Mouse (Mus musculus) cerebellum, adult 11-12 months (tissue): ENCODE results near the gene Igf1r.
A peak's percentile ranks its signal among the peaks of the same experiment; 100 is the strongest.

Source experiments
- DNase-seq: peaks from one replicate; pipeline ENCODE4 v3.0.0; 2022

The Igf1r gene

DNA sequence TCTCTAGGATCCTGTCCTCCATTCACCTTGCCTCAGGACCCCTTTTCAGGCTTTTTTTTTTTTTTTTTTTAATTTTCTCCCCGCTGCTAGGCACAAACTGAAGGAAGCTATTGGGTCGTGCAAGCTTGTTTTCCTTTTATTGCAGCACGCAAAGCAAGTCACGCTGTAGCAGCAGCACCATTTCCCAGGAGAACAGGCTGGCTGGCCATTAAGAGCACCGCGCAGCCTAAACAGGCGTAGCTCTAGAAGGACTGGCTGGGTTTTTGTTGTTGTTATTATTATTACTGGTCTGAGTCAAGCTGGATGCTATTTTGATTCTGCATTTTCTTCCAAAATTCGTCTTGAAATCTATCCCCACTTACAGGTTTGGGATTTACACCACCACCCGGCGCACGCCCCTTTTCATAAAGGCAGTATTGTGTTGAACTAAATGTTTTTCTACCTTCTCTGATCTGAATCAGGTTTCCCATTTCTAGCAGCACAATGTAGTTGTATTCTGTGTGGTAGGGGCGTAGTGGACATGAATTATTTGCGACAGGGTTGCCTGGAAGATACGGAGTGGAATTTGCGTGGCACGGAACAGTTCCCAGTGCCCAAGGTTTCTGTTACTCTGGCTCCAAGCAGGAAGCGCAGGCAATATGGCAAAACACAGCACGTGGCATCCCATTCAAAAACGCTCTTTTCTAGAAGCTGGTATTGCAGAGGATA, 177.1 kb downstream of the Igf1r start:
- peak; percentile 93 for DNase-seq

DNA sequence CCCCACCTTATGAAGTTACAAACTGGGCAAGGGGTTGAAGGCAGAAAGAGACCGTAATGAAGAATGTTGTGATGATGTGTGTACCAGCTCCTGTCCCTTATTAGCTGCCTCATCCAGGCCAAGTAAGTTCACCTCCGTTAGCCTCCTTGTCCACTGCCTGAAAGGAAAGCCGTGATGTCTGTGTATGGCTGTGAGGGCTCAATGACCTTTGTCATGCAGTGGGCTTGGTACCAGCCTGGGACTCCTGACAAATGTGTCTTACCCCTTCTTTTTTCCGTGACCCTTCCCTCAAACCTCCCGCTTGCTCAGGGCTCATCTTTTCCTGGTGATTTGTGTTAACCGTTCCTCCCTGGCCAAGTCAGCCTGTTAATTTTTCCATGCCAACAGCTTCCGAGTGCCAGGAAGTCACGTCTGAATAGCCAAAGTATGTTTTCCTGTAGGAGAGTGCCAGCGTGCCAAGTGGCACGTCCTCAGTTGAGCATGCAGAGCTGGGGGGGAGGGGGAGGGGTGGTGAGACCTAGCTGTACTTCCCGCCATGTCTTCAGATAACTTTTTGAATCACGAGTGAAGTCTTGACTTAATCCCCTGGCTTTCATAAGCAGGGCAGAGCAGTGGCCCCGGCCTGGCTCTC, 178.4 kb downstream of the Igf1r start:
- DNase-seq: peak; percentile 52

DNA sequence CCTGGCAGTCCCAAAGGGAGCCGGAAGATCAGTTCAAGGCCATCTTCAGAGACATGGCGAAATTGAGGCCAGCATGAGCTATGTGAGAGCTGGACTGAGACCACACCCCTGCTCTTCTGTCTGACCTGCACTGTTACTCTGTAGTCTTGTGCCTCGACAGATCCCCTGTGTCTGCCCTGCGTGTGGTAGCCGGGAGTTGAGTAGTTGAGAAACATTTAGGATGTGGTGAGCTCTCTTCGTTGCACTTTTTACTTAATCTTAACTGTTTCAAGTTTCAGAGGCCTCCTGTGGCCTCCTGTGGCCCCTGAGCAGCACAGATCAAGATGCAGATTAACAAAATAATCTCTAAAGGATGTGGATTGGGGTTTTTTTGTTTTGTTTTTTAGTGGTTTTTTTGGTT, 181.1 kb downstream of the Igf1r start:
- DNase-seq: no peak

DNA sequence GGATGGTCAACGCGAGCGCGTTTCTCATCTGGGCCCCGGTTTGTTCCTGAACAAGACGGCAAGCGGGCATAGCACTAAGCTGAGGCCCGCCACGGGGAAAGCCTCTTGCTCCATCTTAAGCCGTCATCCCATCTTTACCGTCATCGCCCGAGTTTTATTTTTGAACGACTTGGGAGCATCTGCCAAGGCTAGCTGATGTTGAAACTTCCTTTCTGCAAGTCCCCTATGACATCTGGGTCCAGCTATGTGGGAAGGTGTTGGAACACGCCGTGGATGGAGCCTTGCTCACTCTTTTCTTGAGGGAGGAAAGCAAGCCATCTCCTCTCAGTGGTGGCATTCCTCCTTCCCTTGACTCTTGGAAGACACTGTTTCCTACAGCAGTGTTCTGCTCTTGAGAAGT, 182.3 kb downstream of the Igf1r start:
- DNase-seq: no peak

DNA sequence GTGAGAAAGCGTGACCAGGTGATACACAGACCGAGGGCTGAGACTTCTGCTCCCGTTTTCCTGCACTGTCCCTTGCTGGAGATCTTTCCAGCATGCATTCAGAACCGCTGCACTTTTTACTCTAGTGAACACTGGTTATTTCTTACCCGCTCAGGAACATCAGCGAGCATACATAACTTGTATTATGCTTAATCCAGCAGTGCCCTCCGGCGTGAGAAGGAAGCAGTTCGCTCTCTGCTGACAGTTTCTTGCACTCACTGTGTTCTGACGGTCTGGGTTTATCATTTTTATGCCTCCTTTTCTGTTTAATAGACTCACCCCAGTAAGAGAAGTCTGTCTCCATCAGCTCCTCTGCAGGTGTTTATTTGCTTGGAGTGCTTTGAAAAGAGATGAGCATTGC, 183.4 kb downstream of the Igf1r start:
- DNase-seq: no peak

DNA sequence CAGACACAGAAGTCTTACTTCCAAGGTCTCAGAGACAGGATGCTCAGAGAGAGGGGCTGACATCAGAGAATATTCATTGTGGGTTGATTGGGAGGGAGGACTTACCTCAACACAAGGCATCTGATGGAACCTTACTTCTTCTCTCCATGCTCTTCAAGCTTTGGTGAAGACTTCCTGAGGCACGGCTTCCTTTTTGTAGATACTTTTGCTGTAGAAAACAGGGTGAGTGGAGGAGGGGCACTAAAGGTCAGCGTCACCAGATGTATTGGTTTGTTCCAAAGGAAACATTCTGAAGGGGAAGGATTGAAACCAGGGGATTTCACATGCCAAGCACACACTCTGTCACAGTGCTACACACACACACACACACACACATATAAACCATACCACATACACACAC, 186.8 kb downstream of the Igf1r start:
- DNase-seq: no peak

DNA sequence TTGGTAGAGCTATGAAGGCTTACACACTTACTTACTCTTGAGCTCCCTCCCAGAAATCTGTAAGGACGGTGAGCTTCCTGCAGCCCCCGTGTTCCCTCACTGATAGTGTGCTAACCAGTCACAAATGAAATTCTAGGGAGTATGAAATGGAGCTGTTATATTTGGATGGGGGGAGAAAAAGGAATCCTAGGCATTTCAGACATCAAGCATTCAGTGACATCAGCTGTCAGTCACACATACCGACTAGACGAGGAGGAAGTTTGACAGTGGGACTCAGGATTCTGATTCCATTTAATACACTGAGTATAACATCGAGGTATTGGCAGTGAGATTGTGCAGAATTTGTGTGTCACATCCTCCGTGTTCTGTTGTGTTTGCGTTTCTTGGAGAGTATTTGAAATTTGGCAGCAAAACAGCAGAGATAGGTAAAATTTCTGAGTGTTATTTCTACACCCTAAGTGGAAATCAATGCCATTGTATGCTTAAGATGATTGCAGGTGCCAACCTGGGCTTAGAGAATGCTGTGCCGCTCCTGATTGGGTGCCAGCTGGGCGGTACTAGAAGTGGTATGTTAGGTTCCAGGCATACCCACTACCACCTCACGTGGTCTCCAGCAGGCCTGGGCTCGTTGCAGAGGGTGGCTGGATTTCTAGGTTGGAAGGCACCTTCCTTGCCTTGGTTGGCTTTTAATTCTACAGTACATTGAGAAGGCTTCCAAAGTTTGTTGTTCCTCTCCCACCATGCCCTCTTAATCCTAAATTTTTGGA, 187.6 kb downstream of the Igf1r start:
- no peak for DNase-seq

DNA sequence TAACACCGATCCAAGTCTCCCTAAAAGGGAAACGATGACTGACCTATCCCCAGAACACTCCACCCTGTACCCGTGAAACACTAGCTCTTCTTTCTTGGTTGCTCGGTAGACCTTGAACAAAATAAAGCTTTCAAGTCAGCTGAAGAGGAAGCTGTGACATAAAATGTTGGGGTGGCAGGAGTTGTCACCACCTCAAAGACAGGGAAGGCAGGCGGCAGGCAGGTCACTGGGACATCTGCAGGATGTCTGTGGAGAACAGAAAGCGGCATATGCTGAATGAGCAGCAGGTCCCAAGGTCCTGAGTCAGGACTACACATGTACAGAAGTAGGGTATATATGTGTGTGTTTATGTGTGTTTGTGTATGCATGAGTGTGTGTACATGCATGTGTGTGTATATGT, 191.6 kb downstream of the Igf1r start:
- no peak for DNase-seq

DNA sequence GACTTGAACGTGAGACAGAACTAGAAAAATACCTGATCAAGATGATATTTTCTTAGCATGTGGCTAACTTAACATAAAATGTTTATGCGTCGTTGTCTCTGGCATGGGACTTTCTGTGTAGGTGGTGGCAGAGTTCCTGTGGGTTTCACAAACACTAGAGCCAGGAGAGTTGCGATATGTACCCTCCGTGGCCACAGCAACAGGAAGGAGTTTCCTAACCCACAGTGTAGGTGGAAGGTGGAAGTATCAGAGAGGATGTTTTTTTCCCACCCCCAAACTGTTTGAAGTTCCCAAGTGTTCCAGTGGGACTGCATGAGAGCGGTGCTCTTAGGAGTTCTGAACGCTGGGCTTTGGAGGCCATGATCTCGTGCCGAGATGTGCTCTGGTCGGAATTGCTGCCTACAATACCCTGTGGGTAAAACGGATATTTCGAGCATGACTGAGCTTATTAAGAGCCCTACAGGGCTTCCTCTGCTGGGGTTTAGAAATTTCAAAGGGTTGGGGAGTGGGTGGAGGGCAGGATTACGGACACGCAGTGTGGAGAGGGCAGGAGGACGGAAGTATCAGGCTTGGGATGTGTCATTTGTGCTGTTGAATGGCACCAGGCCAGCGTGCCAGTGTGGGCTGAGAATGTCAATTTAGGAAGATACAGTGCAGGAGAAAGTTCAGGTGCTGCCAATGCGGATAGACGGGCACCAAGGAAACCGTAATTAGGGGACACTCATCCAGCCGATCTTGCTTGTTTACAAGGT, 195.8 kb downstream of the Igf1r start:
- no peak for DNase-seq

DNA sequence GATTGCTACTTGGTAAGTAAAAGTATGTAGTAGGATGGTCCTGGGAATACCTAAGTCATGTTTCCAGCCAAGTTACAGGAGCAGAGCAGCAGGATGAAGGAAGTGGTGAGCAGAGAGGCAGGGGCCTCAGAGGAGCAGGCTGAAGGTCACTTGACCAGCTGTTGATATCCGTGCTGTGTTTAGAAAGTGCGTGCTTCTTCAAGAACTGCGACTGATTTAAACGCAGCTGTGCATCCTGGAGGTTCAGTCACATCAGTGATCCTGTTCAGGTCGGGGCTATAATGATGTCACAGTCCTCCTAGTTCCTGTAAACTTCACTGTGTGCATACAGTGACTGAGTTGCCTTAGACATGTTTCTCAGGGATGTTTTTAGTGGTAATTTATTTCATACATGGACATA, 199.3 kb downstream of the Igf1r start:
- no peak for DNase-seq

DNA sequence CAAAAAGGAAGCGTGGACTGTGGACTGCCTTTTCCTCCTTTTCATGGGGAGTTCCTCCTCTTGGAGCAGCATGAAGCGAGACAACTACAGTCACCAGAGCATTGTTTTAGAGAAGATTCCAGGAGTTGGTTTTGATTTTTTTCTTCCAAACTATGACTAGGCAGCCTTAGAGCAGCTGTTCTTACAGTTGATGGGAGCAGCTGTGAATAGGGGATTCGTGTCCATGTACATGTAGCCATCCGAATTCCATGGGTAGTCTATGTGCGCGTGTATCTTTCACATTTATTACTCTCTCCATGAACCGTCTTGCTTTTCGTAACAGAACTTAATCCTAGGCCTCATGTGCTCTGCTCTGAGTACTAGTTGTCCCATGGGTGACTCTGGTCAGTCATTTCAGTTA, 199.8 kb downstream of the Igf1r start:
- no peak for DNase-seq

DNA sequence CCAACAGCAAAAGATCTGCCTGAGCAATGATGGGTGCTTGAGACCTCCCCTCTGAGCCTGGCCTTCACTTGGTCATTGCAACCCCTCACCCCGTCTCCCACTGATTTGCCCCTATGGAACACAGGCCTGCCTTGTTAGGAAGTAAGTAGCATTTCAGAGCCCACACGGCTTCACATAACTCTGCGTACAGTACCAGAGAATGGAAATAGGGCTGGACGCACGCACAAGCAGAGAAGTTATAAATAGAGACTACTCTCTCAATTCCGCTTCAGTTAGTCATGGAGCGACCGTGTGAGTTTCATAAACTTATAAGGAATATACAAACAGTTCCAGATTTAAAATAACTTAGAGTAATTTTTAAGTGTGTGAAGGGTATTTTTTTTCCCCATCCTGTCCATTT, 200.6 kb downstream of the Igf1r start:
- DNase-seq: no peak

DNA sequence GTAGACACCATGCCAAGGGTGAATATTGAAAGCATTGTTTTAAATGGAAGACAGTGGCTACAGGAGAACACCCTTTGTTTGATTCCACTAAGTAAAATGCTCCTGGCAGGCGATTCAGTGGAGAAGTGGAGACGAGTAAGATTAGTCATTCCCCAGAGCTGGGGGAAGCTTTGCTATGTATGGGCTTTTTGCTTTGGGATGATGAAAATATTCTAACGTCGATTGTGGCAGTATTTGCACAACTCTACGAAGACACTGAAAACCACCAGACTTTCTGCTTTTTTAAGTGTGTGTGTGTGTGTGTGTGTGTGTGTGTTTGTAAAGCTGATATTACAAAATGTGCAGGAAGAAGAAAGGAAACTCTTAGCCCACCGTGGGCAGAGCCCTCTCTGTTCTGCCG, 202.0 kb downstream of the Igf1r start:
- DNase-seq: no peak

DNA sequence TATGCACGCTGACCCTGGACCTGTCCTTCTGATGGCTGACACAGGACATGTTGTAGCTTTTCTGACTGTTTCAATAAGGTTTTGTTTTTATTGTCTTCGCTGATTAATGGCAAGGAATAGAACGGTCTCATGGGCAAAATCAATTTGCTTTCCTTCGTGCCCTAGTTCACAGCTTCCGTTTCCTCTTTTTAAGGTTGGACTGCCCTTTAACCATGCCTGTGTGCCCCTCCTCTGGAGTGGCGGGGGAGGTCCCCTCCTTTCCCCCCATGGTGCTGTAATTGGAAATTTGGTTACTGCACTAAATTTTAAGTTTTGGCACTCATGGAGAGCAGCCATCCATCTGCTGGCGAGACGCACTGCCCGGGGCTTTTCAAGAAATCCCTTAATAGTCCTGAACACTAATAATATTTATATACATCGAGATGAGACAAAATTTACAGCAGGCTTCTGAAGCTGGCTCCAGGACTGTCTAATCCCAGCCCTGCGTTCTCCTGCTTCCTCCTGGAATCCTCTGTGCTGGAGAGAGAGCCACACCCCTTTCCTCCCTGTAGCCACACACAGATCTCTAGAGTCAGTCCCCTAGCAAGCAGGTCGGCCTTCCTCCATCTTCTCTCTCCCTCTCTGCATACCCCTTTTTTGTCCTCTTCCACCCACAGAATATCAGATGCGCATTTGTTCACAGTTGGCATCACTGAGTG, 207.6 kb downstream of the Igf1r start:
- DNase-seq: no peak

DNA sequence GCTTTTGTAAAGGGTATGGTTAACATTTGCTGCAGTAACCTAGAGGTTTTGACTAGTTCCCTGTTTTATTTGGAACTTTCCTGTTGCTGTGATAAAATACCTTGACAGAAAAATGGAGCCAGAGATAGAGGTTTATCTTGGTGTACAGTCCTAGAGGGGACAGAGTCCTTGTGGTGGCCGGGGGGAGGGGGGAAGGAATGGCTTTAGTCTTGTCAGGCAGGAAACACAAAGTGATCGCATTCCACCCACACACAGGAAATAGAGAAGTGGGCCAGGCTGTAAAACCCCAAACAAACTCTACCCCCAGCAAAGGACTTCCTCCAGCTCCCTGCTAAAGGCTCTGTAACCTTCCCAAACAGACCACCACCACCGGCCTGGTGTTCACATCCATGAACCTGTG, 211.4 kb downstream of the Igf1r start:
- DNase-seq: no peak

DNA sequence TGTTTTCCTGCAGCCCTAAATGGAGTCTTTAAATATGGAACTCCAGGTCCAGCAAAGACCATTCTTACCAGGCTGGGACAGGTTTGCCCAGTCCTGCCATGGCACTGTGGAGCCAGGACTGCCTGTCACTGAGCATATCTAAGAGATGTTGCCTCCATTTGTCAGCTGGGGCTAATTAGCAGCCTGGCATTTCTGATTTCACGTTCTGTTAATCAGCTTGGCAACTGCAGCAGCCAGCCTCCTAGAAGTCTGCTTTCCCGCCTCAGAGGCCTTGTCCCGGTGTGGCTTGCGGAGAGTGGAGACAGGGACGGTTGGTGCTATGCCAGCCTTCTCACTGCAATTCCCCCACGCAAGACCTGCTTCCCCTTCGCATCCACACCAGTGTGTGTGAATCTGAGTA, 220.1 kb downstream of the Igf1r start:
- DNase-seq: peak; percentile 28

DNA sequence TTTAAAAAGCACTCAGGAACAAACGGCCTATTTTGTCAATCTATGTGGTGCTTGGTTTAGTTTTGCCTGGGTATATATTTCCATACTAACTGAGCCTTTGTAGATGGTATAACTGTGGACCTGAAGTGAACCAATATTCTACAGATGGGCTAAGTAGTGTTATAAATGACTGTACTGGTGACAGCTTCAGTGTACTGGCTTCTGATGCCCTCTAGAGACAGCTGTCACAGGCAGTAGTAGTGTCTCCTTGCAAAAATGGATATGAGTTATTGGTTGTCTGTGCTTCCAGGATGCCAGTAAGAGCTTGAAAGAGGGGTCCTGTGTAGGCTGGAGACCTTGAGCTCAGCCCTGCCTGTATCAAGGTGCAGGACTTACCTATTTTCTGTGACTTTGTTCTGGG, 227.0 kb downstream of the Igf1r start:
- DNase-seq: no peak

DNA sequence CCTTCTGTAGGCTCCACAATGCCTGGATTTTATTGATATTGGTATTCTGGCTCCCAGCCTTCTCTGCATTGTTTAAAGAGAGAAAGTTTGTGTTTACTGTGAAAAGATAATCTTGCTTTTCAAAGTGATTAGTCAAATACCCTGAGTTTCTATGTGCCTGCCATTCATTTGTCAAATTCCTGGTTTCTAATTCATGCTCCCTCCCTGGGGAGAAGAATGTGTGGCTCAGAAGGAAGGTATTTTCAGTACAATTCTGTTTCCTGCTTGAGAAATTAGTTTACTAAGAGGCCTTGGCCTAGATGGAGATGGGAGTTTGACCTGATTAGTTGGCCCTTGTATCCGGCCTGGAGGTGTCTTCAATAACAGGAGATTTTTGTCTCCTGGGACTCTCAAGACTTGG, 228.5 kb downstream of the Igf1r start:
- no peak for DNase-seq

DNA sequence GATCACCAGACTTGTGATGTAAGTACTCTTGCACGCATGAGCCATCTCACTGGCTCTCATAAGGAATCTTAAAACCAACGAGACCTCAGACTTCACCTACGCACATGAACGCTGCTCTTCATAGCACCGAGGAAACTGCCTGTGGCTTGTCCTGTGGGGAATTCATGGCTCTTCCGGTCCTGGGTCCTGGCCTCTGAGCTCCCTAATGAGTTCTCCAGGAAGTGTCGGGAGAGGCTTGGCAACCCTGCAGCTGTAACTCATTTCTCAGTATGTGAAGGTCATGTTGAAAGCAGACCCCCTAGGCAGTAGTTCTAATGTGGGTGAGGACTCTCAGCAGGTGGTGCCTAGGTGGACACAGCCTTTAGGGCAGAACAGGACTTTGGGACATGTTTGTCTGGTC, 229.4 kb downstream of the Igf1r start:
- DNase-seq: no peak

DNA sequence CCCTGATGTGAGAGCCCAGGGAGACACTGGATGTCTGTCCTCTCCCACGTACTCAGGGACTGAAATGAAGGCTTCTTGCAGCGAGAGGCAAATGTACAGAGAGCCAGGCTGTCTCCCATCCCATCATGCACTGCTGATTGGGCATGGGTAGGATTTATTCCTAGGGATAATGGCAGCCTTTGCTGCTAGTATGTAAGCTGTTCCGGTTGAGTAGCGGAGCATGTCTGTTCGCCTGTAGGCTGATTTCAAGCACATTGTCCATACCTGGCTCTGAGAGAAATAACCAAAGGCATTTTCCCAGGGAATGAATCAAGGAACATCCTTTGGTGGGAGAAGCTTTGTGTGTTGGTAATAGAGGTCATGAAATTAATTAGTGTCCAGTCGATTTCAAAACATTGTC, 230.1 kb downstream of the Igf1r start:
- DNase-seq: no peak

DNA sequence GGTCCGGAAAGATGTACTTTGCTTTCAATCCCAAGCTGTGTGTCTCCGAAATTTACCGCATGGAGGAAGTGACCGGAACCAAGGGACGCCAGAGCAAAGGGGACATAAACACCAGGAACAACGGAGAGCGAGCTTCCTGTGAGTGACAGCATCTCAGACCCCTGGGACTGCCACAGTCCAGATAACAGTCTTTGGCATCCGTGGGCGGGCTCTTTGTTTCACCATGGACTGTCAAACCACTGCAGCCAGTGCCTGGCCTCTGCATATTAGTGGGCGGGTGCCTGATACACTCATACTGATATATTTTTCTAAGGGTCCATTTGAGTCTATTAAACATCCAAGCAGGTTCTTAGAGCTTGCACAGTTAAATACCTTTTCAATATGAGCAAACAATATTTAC, 230.8 kb downstream of the Igf1r start:
- DNase-seq: no peak

DNA sequence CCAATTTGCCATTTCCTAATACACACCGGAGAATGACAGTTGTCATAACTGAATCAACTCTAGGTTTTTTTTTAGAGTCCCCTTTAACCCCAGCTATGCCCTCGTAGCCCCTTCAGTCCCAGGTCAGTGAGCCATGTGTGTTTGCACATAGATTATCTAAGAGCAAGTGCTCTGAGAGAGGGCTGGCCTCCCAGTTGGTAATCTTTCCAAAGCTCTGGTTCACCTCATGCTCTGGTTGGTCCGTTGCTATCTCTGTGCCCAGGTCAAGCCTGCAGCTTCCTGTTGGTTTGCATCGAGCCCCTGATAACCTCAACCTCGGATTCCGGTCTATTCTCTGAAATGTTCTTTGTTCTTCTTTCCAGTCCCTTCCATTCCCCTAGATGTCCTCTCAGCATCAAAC, 236.6 kb downstream of the Igf1r start:
- DNase-seq: no peak
